In the genomic region with DNA sequence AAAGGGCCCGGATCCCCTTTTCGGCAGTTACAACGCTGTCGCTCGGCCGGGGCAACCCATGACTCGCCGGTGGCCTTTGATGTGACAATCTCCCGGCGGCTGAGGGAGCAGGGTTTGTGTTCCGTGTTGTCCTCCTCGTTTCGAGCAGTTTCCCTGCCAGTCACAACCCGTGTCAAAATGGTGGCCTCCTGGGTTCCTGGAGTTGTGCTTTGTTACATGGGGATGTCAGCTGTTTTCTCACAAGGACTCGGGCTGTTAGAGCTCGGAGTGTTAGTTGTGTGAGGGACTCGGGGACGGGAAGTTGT, we compare ENCODE assay signal across 8 mouse cellular contexts. TPM values are rescaled to one million over a fixed set of nuclear protein-coding genes. Genes with fewer than 3 reads are reported as not detected.
DNase-seq lines count a peak whose midpoint lies in the region; ATAC-seq and TF ChIP-seq lines count a peak whose summit lies in the region.

No protein-coding gene starts in this region.

- TF ChIP-seq POLR2A in cerebellum, adult 2 months (IDR thresholded peaks at IDR 0.05; ENCODE audit: borderline replicate concordance, insufficient read depth, low read length), result no peak

- no peak for DNase-seq in cerebellum, adult 2 months
- peak; percentile 48 for DNase-seq in urinary bladder, postnatal 14 days (ENCODE audit: low spot score)
- DNase-seq in urinary bladder, postnatal 10 days (ENCODE audit: low spot score), result no peak
- peak; percentile 63 for DNase-seq in thymus, postnatal 4 days
- DNase-seq in frontal cortex, adult 2 months (ENCODE audit: extremely low spot score in 1 of 2, low spot score in 1 of 2), result no peak
- DNase-seq in cerebellum, postnatal 25 days, result no peak

- peak overlapping the region; percentile 97 for H3K9ac ChIP-seq in liver, embryonic 15.5 days

- H3K4me2 ChIP-seq in liver, embryonic 15.5 days, result peak overlapping the region; percentile 73

- H3K27ac ChIP-seq in cerebellum, adult 2 months (ENCODE audit: insufficient read depth, low read length), result peak overlapping the region; percentile 85; the same call in 1 of the 2 replicates
- H3K27ac ChIP-seq in liver, embryonic 15.5 days (replicated peaks), result peak overlapping the region; percentile 97

- no peaks in the 10 kb centered on the region for H3K9me3 ChIP-seq in liver, embryonic 15.5 days (replicated peaks)

- no peaks in the 10 kb centered on the region for H3K27me3 ChIP-seq in cerebellum, adult 2 months (ENCODE audit: control insufficient read depth, insufficient read depth, low read length)
- peaks cover 9% of the 10 kb centered on the region for H3K27me3 ChIP-seq in liver, embryonic 15.5 days

- H3K36me3 ChIP-seq in liver, embryonic 15.5 days (replicated peaks), result peaks cover 52% of the 10 kb centered on the region

- TF ChIP-seq CTCF in cerebellum, adult 2 months (IDR thresholded peaks at IDR 0.05; ENCODE audit: borderline replicate concordance, insufficient read depth, low read depth, low read length), result no peak

- 1% methylated on average over 18 of the region's 18 CpGs for WGBS in cerebellum, adult 2 months
- WGBS in liver, embryonic 15.5 days (ENCODE audit: insufficient replicate concordance), result under 1% methylated on average over 18 of the region's 18 CpGs

- peaks cover 5% of the 10 kb centered on the region; the same call in 1 of the 2 replicates for H3K4me1 ChIP-seq in cerebellum, adult 2 months (ENCODE audit: control insufficient read depth, insufficient read depth, low read length)
- H3K4me1 ChIP-seq in liver, embryonic 15.5 days (replicated peaks), result peaks cover 62% of the 10 kb centered on the region

- H3K4me3 ChIP-seq in cerebellum, adult 2 months (replicated peaks; ENCODE audit: insufficient read depth, low read depth, low read length), result peak overlapping the region; percentile 63
- H3K4me3 ChIP-seq in liver, embryonic 15.5 days (replicated peaks), result peak overlapping the region; percentile 95

- no peak for ATAC-seq in cerebellum, adult (ENCODE audit: insufficient number of reproducible peaks, low FRiP score, low TSS enrichment)
- no peak for ATAC-seq in liver, embryonic 15.5 days (ENCODE audit: insufficient read depth)

RNA-seq across cellular contexts. Expression of a gene that starts 1.2 kb away (rescaled TPM):
- 176 and 183 TPM in 2 replicates for polyA plus RNA-seq in cerebellum, adult 2 months (2012; rRNA removed)
- polyA plus RNA-seq in liver, embryonic 15.5 days (2015; fragmentation: Nextera tagmentation; extraction: Ambion mirVana), result 499 and 578 TPM in 2 replicates
- polyA plus RNA-seq in frontal cortex, adult 2 months (2012; rRNA removed), result 150 and 178 TPM in 2 replicates

RNA-seq across cellular contexts. Expression of a gene that starts 35.3 kb away (rescaled TPM):
- 80.0 and 81.4 TPM in 2 replicates for polyA plus RNA-seq in cerebellum, adult 2 months (2012; rRNA removed)
- 13.3 and 17.4 TPM in 2 replicates for polyA plus RNA-seq in liver, embryonic 15.5 days (2015; fragmentation: Nextera tagmentation; extraction: Ambion mirVana)
- 78.7 and 81.9 TPM in 2 replicates for polyA plus RNA-seq in frontal cortex, adult 2 months (2012; rRNA removed)

RNA-seq across cellular contexts. Expression of a gene that starts 53.4 kb away (rescaled TPM):
- polyA plus RNA-seq in cerebellum, adult 2 months (2012; rRNA removed), result 8.8 and 11.2 TPM in 2 replicates
- polyA plus RNA-seq in liver, embryonic 15.5 days (2015; fragmentation: Nextera tagmentation; extraction: Ambion mirVana), result 0.56 and 0.62 TPM in 2 replicates
- polyA plus RNA-seq in frontal cortex, adult 2 months (2012; rRNA removed), result 6.4 and 7.4 TPM in 2 replicates

Comparison
In these comparisons a context has a peak if more than half of its experiments do, and no peak if none do; other contexts are left out.
1. DNase-seq: peak in urinary bladder, postnatal 14 days (single experiment) and thymus, postnatal 4 days (single experiment); none in cerebellum, adult 2 months (0 of 2), urinary bladder, postnatal 10 days (single experiment), frontal cortex, adult 2 months (0 of 2) and cerebellum, postnatal 25 days (0 of 2).